25 mouse cellular contexts compared by ENCODE assay signal in genomic region chr6:55410977-55411376, GRCm38 (mm10). TPM values are rescaled to one million over a fixed set of nuclear protein-coding genes. Genes with fewer than 3 reads are reported as not detected.
DNase-seq lines count a peak whose midpoint lies in the region; ATAC-seq and TF ChIP-seq lines count a peak whose summit lies in the region.
"Had no signal": no experiment of that assay in that cellular context is flagged by ENCODE, and none has a peak within 500 bp of the region (broad histone marks: within the 10 kb centered on the region; RNA-seq: fewer than 3 reads in every experiment).

No protein-coding gene starts in this region.

- no peaks in the 10 kb centered on the region for H3K36me3 ChIP-seq in forebrain, embryonic 13.5 days (ENCODE audit: poor library complexity, severe bottlenecking)
- H3K36me3 ChIP-seq in forebrain, embryonic 14.5 days (ENCODE audit: control insufficient read depth, insufficient read depth, low read length) = no peaks in the 10 kb centered on the region
- H3K36me3 ChIP-seq in heart, embryonic 11.5 days (ENCODE audit: control insufficient read depth, insufficient read depth, low read length) = no peaks in the 10 kb centered on the region
- H3K36me3 ChIP-seq in liver, embryonic 12.5 days = no peaks in the 10 kb centered on the region
- no peaks in the 10 kb centered on the region for H3K36me3 ChIP-seq in heart, postnatal 0 days (replicated peaks; ENCODE audit: control insufficient read depth, insufficient read depth, low read length)
- H3K36me3 ChIP-seq: hindbrain, embryonic 12.5 days; lung, embryonic 15.5 days had no signal

- H3K27me3 ChIP-seq in forebrain, embryonic 13.5 days = no peaks in the 10 kb centered on the region
- H3K27me3 ChIP-seq in forebrain, embryonic 14.5 days (replicated peaks; ENCODE audit: control insufficient read depth, insufficient read depth, low read length) = no peaks in the 10 kb centered on the region
- no peaks in the 10 kb centered on the region for H3K27me3 ChIP-seq in heart, embryonic 11.5 days (ENCODE audit: control insufficient read depth, insufficient read depth, low read length)
- 0 out of 2 replicates have a peak, but pooled peaks cover 5% of the 10 kb centered on the region for H3K27me3 ChIP-seq in liver, embryonic 12.5 days (replicated peaks)
- no peaks in the 10 kb centered on the region for H3K27me3 ChIP-seq in heart, postnatal 0 days (ENCODE audit: control insufficient read depth, insufficient read depth, low read length)
- H3K27me3 ChIP-seq: lung, embryonic 15.5 days had no signal

- no peak overlapping the region for H3K9ac ChIP-seq in forebrain, embryonic 13.5 days
- no peak overlapping the region for H3K9ac ChIP-seq in forebrain, embryonic 14.5 days (ENCODE audit: low read length)
- no peak overlapping the region for H3K9ac ChIP-seq in heart, embryonic 11.5 days (ENCODE audit: low read depth, low read length)
- no peak overlapping the region for H3K9ac ChIP-seq in liver, embryonic 12.5 days
- H3K9ac ChIP-seq in heart, postnatal 0 days (replicated peaks; ENCODE audit: low read depth, low read length) = no peak overlapping the region
- H3K9ac ChIP-seq: forebrain, postnatal 0 days; hindbrain, embryonic 12.5 days; lung, embryonic 15.5 days had no signal

- H3K27ac ChIP-seq in forebrain, embryonic 13.5 days = peak overlapping the region; percentile 25; the same call in 1 of the 2 replicates
- H3K27ac ChIP-seq in forebrain, embryonic 14.5 days (ENCODE audit: low read depth, low read length) = no peak overlapping the region
- no peak overlapping the region for H3K27ac ChIP-seq in heart, embryonic 11.5 days (ENCODE audit: low read depth, low read length)
- no peak overlapping the region for H3K27ac ChIP-seq in liver, embryonic 12.5 days
- H3K27ac ChIP-seq in heart, postnatal 0 days (ENCODE audit: low read depth) = no peak overlapping the region; the same call in 1 of the 2 replicates
- H3K27ac ChIP-seq: hindbrain, embryonic 12.5 days; layer of hippocampus, adult 2 months; lung, embryonic 15.5 days had no signal

- no peaks in the 10 kb centered on the region for H3K9me3 ChIP-seq in forebrain, embryonic 13.5 days (replicated peaks)
- H3K9me3 ChIP-seq in forebrain, embryonic 14.5 days (replicated peaks; ENCODE audit: control insufficient read depth, low read length) = no peaks in the 10 kb centered on the region
- H3K9me3 ChIP-seq in heart, embryonic 11.5 days (replicated peaks; ENCODE audit: control insufficient read depth, low read length) = no peaks in the 10 kb centered on the region
- H3K9me3 ChIP-seq in liver, embryonic 12.5 days (replicated peaks) = no peaks in the 10 kb centered on the region
- H3K9me3 ChIP-seq in heart, postnatal 0 days (replicated peaks; ENCODE audit: control insufficient read depth, low read length) = no peaks in the 10 kb centered on the region
- H3K9me3 ChIP-seq: hindbrain, embryonic 12.5 days; lung, embryonic 15.5 days had no signal

- DNase-seq in forebrain, embryonic 14.5 days (ENCODE audit: low spot score) = no peak
- no peak for DNase-seq in heart, postnatal 25 days (ENCODE audit: low spot score)
- DNase-seq in liver (peak; percentile 1), adipocyte (ENCODE audit: low spot score) (no peak)
- peak; percentile 43 for DNase-seq in heart, postnatal 0 days (ENCODE audit: low spot score)
- DNase-seq: adrenal gland, adult 8-10 months; cerebellum, adult 18-20 months; cerebellum, postnatal 36 days; forebrain, postnatal 0 days; left cerebral cortex, postnatal 4 days; right cerebral cortex, adult 18-20 months; thymus, adult 2 months had no signal

- intact Hi-C loops in heart, postnatal 25 days (cut with DNase I) = no loop called here

- no peak for TF ChIP-seq CTCF in heart, postnatal 0 days (IDR thresholded peaks at IDR 0.05; ENCODE audit: low read depth)

- H3K4me2 ChIP-seq in forebrain, embryonic 13.5 days = no peak overlapping the region
- no peak overlapping the region for H3K4me2 ChIP-seq in forebrain, embryonic 14.5 days (ENCODE audit: low read length)
- H3K4me2 ChIP-seq in heart, embryonic 11.5 days = no peak overlapping the region
- no peak overlapping the region for H3K4me2 ChIP-seq in liver, embryonic 12.5 days
- H3K4me2 ChIP-seq in heart, postnatal 0 days (ENCODE audit: low read depth, low read length) = no peak overlapping the region
- H3K4me2 ChIP-seq: hindbrain, embryonic 12.5 days; liver, embryonic 11.5 days; lung, embryonic 15.5 days had no signal

- 89% methylated on average over 5 of the region's 5 CpGs for WGBS in forebrain, embryonic 13.5 days
- WGBS in forebrain, embryonic 14.5 days = 83% methylated on average over 5 of the region's 5 CpGs
- WGBS in heart, embryonic 11.5 days (ENCODE audit: insufficient replicate concordance) = 48% methylated on average over 5 of the region's 5 CpGs
- WGBS in liver, embryonic 12.5 days (ENCODE audit: insufficient replicate concordance) = 56% methylated on average over 5 of the region's 5 CpGs
- WGBS in heart, postnatal 0 days = 30% methylated on average over 5 of the region's 5 CpGs

- no peak overlapping the region for H3K4me3 ChIP-seq in forebrain, embryonic 13.5 days
- H3K4me3 ChIP-seq in forebrain, embryonic 14.5 days (ENCODE audit: low read depth, low read length) = no peak overlapping the region
- H3K4me3 ChIP-seq in heart, embryonic 11.5 days (ENCODE audit: low read depth, low read length) = no peak overlapping the region
- no peak overlapping the region for H3K4me3 ChIP-seq in liver, embryonic 12.5 days
- no peak overlapping the region for H3K4me3 ChIP-seq in heart, postnatal 0 days (ENCODE audit: low read depth, low read length)
- H3K4me3 ChIP-seq: erythroblast, embryonic 14.5 days; hindbrain, embryonic 12.5 days; layer of hippocampus, adult 2 months; lung, embryonic 15.5 days had no signal

- H3K4me1 ChIP-seq in forebrain, embryonic 13.5 days = peaks cover 17% of the 10 kb centered on the region
- peaks cover 7% of the 10 kb centered on the region; the same call in 1 of the 2 replicates for H3K4me1 ChIP-seq in forebrain, embryonic 14.5 days (ENCODE audit: control insufficient read depth, insufficient read depth, low read length)
- H3K4me1 ChIP-seq in heart, embryonic 11.5 days (ENCODE audit: control insufficient read depth, insufficient read depth, low read length) = no peaks in the 10 kb centered on the region; the same call in 1 of the 2 replicates
- H3K4me1 ChIP-seq in liver, embryonic 12.5 days = no peaks in the 10 kb centered on the region
- 0 out of 2 replicates have a peak, but pooled peaks cover 3% of the 10 kb centered on the region for H3K4me1 ChIP-seq in heart, postnatal 0 days (ENCODE audit: control insufficient read depth, insufficient read depth)
- H3K4me1 ChIP-seq: lung, embryonic 15.5 days had no signal

- ATAC-seq in forebrain, embryonic 13.5 days = no peak
- ATAC-seq in forebrain, embryonic 14.5 days = no peak
- 0 out of 2 replicates have a peak, but pooled peaks have one; percentile 57 for ATAC-seq in heart, embryonic 11.5 days (replicated peaks; ENCODE audit: insufficient number of reproducible peaks, low FRiP score, low TSS enrichment)
- ATAC-seq in liver, embryonic 12.5 days = no peak
- peak; percentile 53; the same call in 1 of the 2 replicates for ATAC-seq in heart, postnatal 0 days (ENCODE audit: insufficient read depth, low read depth)
- ATAC-seq: midbrain, embryonic 16.5 days had no signal

- TF ChIP-seq EP300 in heart, postnatal 0 days (IDR thresholded peaks at IDR 0.05; ENCODE audit: low read depth) = no peak

RNA-seq across cellular contexts. Expression of gene Ghrhr, which starts 34.9 kb away (rescaled TPM):
- not detected in 2 replicates for polyA plus RNA-seq in forebrain, embryonic 13.5 days (2015; fragmentation: Nextera tagmentation; extraction: Ambion mirVana)
- not detected in 2 replicates for polyA plus RNA-seq in forebrain, embryonic 14.5 days (2014; fragmentation: Nextera tagmentation; extraction: Ambion mirVana)
- not detected in 2 replicates for polyA plus RNA-seq in heart, embryonic 11.5 days (2014; fragmentation: Nextera tagmentation; extraction: Ambion mirVana)
- total RNA-seq in heart, postnatal 25 days (2021) = not detected
- polyA plus RNA-seq in liver, embryonic 12.5 days (2016; fragmentation: Nextera tagmentation; extraction: Ambion mirVana) = not detected in 2 replicates
- total RNA-seq in heart, postnatal 0 days (2014; rRNA removed; ENCODE audit: low replicate concordance) = not detected in 2 replicates
- polyA plus RNA-seq in heart, postnatal 0 days (2015; fragmentation: Nextera tagmentation; extraction: Ambion mirVana) = not detected in 2 replicates
- total RNA-seq: adrenal gland, adult 8-10 months; forebrain, postnatal 0 days; layer of hippocampus, adult 2 months; left cerebral cortex, adult 18-20 months; left cerebral cortex, postnatal 4 days; megakaryocyte-erythroid progenitor cell, adult 5-6 weeks; MEL had no signal
- polyA plus RNA-seq: embryonic facial prominence, embryonic 11.5 days; erythroblast, embryonic 14.5 days; forebrain, postnatal 0 days; hindbrain, embryonic 12.5 days; liver, embryonic 11.5 days; midbrain, embryonic 16.5 days had no signal

RNA-seq across cellular contexts. Expression of gene Adcyap1r1, which starts 40.8 kb away (rescaled TPM):
- 18.6 and 21.6 TPM in 2 replicates for polyA plus RNA-seq in forebrain, embryonic 13.5 days (2015; fragmentation: Nextera tagmentation; extraction: Ambion mirVana)
- 25.8 and 30.7 TPM in 2 replicates for polyA plus RNA-seq in forebrain, embryonic 14.5 days (2014; fragmentation: Nextera tagmentation; extraction: Ambion mirVana)
- polyA plus RNA-seq in heart, embryonic 11.5 days (2014; fragmentation: Nextera tagmentation; extraction: Ambion mirVana) = 2.6 and 3.1 TPM in 2 replicates
- total RNA-seq in heart, postnatal 25 days (2021) = 1 to 10 TPM; 5.1 to 5.4 TPM
- 0.12 and 0.24 TPM in 2 replicates for polyA plus RNA-seq in liver, embryonic 12.5 days (2016; fragmentation: Nextera tagmentation; extraction: Ambion mirVana)
- total RNA-seq in heart, postnatal 0 days (2014; rRNA removed; ENCODE audit: low replicate concordance) = 3.9 and 4.2 TPM in 2 replicates
- 1.1 and 1.4 TPM in 2 replicates for polyA plus RNA-seq in heart, postnatal 0 days (2015; fragmentation: Nextera tagmentation; extraction: Ambion mirVana)
- total RNA-seq: megakaryocyte-erythroid progenitor cell, adult 5-6 weeks; MEL had no signal
- polyA plus RNA-seq: erythroblast, embryonic 14.5 days had no signal

Comparison
In these comparisons a context has a peak if more than half of its experiments do, and no peak if none do; other contexts are left out.
1. DNase-seq: peak in liver (single experiment) and heart, postnatal 0 days (single experiment); none in forebrain, embryonic 14.5 days (single experiment), heart, postnatal 25 days (single experiment) and adipocyte (single experiment).
2. ATAC-seq: peak in heart, embryonic 11.5 days (single experiment) and heart, postnatal 0 days (single experiment); none in forebrain, embryonic 13.5 days (single experiment), forebrain, embryonic 14.5 days (single experiment) and liver, embryonic 12.5 days (single experiment).